Mouse (Mus musculus): ENCODE results near the gene Gm43517. TPM values are rescaled to one million over a fixed set of nuclear protein-coding genes. Genes with fewer than 3 reads are reported as not detected.

The Gm43517 gene
- not detected in 2 replicates for polyA plus RNA-seq (2012; rRNA removed)

DNA sequence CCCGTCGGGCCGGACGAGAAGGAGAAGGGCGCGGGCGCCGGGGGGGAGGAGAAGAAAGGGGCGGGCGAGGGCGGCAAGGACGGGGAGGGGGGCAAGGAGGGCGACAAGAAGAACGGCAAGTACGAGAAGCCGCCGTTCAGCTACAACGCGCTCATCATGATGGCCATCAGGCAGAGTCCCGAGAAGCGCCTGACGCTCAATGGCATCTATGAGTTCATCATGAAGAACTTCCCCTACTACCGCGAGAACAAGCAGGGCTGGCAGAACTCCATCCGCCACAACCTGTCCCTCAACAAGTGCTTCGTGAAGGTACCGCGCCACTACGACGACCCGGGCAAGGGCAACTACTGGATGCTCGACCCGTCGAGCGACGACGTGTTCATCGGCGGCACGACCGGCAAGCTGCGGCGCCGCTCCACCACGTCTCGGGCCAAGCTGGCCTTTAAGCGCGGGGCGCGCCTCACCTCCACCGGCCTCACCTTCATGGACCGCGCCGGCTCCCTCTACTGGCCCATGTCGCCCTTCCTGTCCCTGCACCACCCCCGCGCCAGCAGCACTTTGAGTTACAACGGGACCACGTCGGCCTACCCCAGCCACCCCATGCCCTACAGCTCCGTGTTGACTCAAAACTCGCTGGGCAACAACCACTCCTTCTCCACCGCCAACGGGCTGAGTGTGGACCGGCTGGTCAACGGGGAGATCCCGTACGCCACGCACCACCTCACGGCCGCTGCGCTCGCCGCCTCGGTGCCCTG is at the start of gene Gm43517:
Gene Gm43517, plus strand, starts transcription at position 299 of the 755 bp plus-strand sequence.

DNA sequence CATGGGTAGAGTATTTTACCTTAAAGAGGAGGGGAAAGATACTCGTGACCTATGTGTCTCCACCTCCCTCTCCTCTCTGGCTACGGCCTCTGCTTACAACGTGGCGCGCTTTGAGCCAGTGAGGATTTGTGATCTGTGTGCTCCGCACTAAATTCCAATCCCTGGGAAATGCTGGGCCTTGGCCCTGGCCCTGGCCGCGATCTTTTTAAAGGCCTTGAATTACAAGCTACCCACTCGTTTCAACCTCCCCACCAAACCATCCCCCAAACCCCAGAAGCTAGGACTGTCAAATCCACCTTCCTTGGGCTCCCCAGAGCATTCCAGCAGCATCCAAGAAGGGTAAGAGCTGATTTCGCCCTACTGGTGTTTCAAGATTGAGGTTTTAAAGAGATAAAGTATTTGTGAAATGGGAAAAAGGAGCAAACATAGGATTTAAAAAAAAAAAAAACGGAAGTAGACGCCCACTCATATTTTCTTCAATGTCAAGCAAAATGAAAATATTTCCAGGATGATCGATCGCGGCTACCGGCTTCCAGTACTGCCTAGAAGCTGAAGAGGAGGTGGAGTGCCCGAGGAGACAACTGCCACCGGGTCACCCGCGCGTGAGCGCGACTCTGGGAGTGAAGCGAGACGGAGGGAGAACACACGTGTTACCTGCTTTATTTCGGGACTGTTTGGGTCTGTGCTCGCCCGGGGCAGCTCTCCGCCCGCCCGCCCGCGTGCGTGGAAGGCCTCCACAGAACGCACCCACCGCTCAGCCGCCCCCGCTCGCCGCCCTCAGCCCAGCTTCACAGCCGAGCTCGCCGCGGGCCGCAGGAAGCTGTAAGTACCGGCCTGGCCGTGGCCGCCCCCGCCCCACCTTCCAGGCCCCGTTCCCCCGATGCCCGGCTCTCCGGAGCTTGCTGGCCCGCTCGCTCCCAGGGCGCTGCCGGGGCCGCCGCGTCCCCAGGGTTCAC is 2.1 kb upstream of the Gm43517 start, which contains the start of gene Foxg1:
Gene Foxg1, plus strand, starts transcription at position 96 of the 956 bp plus-strand sequence.

Other genes with a start within 250 kb of the Gm43517 start
- not detected in 2 replicates for gene Foxg1, start 2.5 kb upstream of the Gm43517 start, polyA plus RNA-seq (2012; rRNA removed)

Data from colon, adult 2 months (tissue).